Mouse (Mus musculus) MEL (cell line): ENCODE data around the gene Arl15. TPM values are rescaled to one million over a fixed set of nuclear protein-coding genes. Genes with fewer than 3 reads are reported as not detected.

Source experiments
- DNase-seq: peaks from one replicate; pipeline ENCODE4 v3.0.0; 2011; ENCODE audit warnings: low read depth, low spot score
- H3K27ac ChIP-seq: 2 replicates; pipeline ENCODE4 v1.5.1; 2012; ENCODE audit warnings: low read depth, mild to moderate bottlenecking, control low read depth, low read length, moderate library complexity; ENCODE audit not compliant: control insufficient read depth
- H3K27me3 ChIP-seq, 2 experiments: fragments of 150-350 bp in 1 of 2; sonication (generic) in 1 of 2; 2 replicates each; pipeline ENCODE4 v1.6.1; 2012; ENCODE audit warnings: low read length in 2 of 2, mild to moderate bottlenecking in 2 of 2, improper control_type of control experiment in 1 of 2, moderate library complexity in 1 of 2; ENCODE audit not compliant: insufficient read depth in 2 of 2, control insufficient read depth in 1 of 2
- H3K36me3 ChIP-seq, 2 experiments: 2 replicates each; pipeline ENCODE4 v1.6.1; 2012 to 2014; ENCODE audit warnings: low read length in 2 of 2, improper control_type of control experiment in 1 of 2, inconsistent platforms in 1 of 2, mild to moderate bottlenecking in 1 of 2; ENCODE audit not compliant: insufficient read depth in 2 of 2, control insufficient read depth in 1 of 2
- H3K4me1 ChIP-seq, 2 experiments: fragments of 150-350 bp in 1 of 2; sonication (generic) in 1 of 2; 2 replicates each; pipeline ENCODE4 v1.6.1; 2012; ENCODE audit warnings: low read length in 2 of 2, improper control_type of control experiment in 1 of 2, mild to moderate bottlenecking in 1 of 2; ENCODE audit not compliant: insufficient read depth in 2 of 2, control insufficient read depth in 1 of 2
- H3K4me3 ChIP-seq, 2 experiments: fragments of 150-350 bp in 1 of 2; sonication (generic) in 1 of 2; 2 replicates each; pipeline ENCODE4 v1.5.1; 2012; ENCODE audit warnings: low read depth in 2 of 2, low read length in 2 of 2, mild to moderate bottlenecking in 2 of 2, moderate library complexity in 2 of 2, control low read depth in 1 of 2, improper control_type of control experiment in 1 of 2; ENCODE audit not compliant: control insufficient read depth in 1 of 2, insufficient read depth in 1 of 2
- H3K79me2 ChIP-seq: 2 replicates; pipeline ENCODE4 v1.6.1; 2012; ENCODE audit warnings: mild to moderate bottlenecking, low read length, moderate library complexity; ENCODE audit not compliant: control insufficient read depth, poor library complexity, insufficient read depth
- H3K9ac ChIP-seq: 2 replicates; pipeline ENCODE4 v1.6.1; 2012; ENCODE audit warnings: low read depth, mild to moderate bottlenecking, control low read depth, low read length, moderate library complexity; ENCODE audit not compliant: control insufficient read depth, poor library complexity, severe bottlenecking
- H3K9me3 ChIP-seq: fragments of 150-350 bp; sonication (generic); replicated peaks from 2 replicates; pipeline ENCODE4 v1.6.1; 2012; ENCODE audit warnings: mild to moderate bottlenecking, low read length, improper control_type of control experiment, moderate library complexity; ENCODE audit not compliant: insufficient read depth
- CHD1 ChIP-seq: IDR thresholded peaks from 2 replicates; pipeline ENCODE4 v1.6.1; 2012; ENCODE audit warnings: low read depth, mild to moderate bottlenecking, inconsistent platforms, low read length, improper control_type of control experiment
- CHD2 ChIP-seq: IDR thresholded peaks from 2 replicates; pipeline ENCODE4 v1.6.1; 2011; ENCODE audit warnings: low read length, improper control_type of control experiment
- CTCF ChIP-seq, 3 experiments: IDR thresholded peaks in 2 of 3; conservative IDR thresholded peaks in 1 of 3; 2 replicates each; pipeline ENCODE4 v1.5.1; 2011 to 2012; ENCODE audit warnings: low read length in 3 of 3, low read depth in 2 of 3, mild to moderate bottlenecking in 2 of 3, improper control_type of control experiment in 1 of 3, inconsistent platforms in 1 of 3, mixed read lengths in 1 of 3, moderate library complexity in 1 of 3; ENCODE audit not compliant: control insufficient read depth in 1 of 3, insufficient read depth in 1 of 3, poor library complexity in 1 of 3, severe bottlenecking in 1 of 3
- E2F4 ChIP-seq: IDR thresholded peaks from 2 replicates; pipeline ENCODE4 v1.6.1; 2011; ENCODE audit warnings: low read depth, low read length, improper control_type of control experiment, borderline replicate concordance
- ELF1 ChIP-seq: IDR thresholded peaks from 2 replicates; pipeline ENCODE4 v1.6.1; 2014; ENCODE audit warnings: low read depth, mild to moderate bottlenecking, inconsistent platforms, low read length, improper control_type of control experiment, moderate library complexity
- GABPA ChIP-seq: IDR thresholded peaks from 2 replicates; pipeline ENCODE4 v1.6.1; 2012; ENCODE audit warnings: low read depth, mild to moderate bottlenecking, inconsistent platforms, low read length, improper control_type of control experiment, moderate library complexity
- GATA1 ChIP-seq: IDR thresholded peaks from 2 replicates; pipeline ENCODE4 v1.6.1; 2011; ENCODE audit warnings: low read depth, low read length, improper control_type of control experiment
- JUND ChIP-seq: IDR thresholded peaks from 2 replicates; pipeline ENCODE4 v1.6.1; 2011; ENCODE audit warnings: low read depth, mild to moderate bottlenecking, improper control_type of control experiment, low read length
- KAT2A ChIP-seq: conservative IDR thresholded peaks from 2 replicates; pipeline ENCODE4 v1.6.1; 2012; ENCODE audit warnings: low read depth, low read length, improper control_type of control experiment, inconsistent platforms
- MAFK ChIP-seq: IDR thresholded peaks from 2 replicates; pipeline ENCODE4 v1.6.1; 2011; ENCODE audit warnings: low read depth, mild to moderate bottlenecking, low read length, improper control_type of control experiment, borderline replicate concordance
- MAX ChIP-seq: IDR thresholded peaks from 2 replicates; pipeline ENCODE4 v1.6.1; 2011; ENCODE audit warnings: low read length, improper control_type of control experiment
- MYB ChIP-seq: IDR thresholded peaks from 2 replicates; pipeline ENCODE4 v1.6.1; 2011; ENCODE audit warnings: mild to moderate bottlenecking, low read depth, low read length, improper control_type of control experiment
- NELFE ChIP-seq: IDR thresholded peaks from 2 replicates; pipeline ENCODE4 v1.6.1; 2011; ENCODE audit warnings: low read depth, low read length, improper control_type of control experiment
- POLR2AphosphoS2 ChIP-seq: IDR thresholded peaks from 2 replicates; pipeline ENCODE4 v1.6.1; 2011; ENCODE audit warnings: low read length, improper control_type of control experiment
- RCOR1 ChIP-seq: IDR thresholded peaks from 2 replicates; pipeline ENCODE4 v1.6.1; 2012; ENCODE audit warnings: low read depth, mild to moderate bottlenecking, inconsistent platforms, low read length, improper control_type of control experiment
- TAL1 ChIP-seq: IDR thresholded peaks from 2 replicates; pipeline ENCODE4 v1.6.1; 2012; ENCODE audit warnings: mild to moderate bottlenecking, inconsistent platforms, low read length, moderate library complexity, mixed read lengths
- TBP ChIP-seq: IDR thresholded peaks from 2 replicates; pipeline ENCODE4 v1.8.0; 2011; ENCODE audit warnings: low read depth, low read length, improper control_type of control experiment
- TCF12 ChIP-seq: IDR thresholded peaks from 2 replicates; pipeline ENCODE4 v1.6.1; 2014; ENCODE audit warnings: low read depth, mild to moderate bottlenecking, inconsistent platforms, low read length, improper control_type of control experiment, moderate library complexity
- UBTF ChIP-seq: IDR thresholded peaks from 2 replicates; pipeline ENCODE4 v1.6.1; 2012; ENCODE audit warnings: low read depth, mild to moderate bottlenecking, inconsistent platforms, low read length, improper control_type of control experiment, moderate library complexity, borderline replicate concordance; ENCODE audit not compliant: insufficient read depth
- USF1 ChIP-seq: IDR thresholded peaks from 2 replicates; pipeline ENCODE4 v1.6.1; 2014; ENCODE audit warnings: low read depth, mild to moderate bottlenecking, inconsistent platforms, low read length, improper control_type of control experiment, moderate library complexity
- USF2 ChIP-seq, 2 experiments: IDR thresholded peaks; 2 replicates each; pipeline ENCODE4 v1.6.1; 2011 to 2012; ENCODE audit warnings: improper control_type of control experiment in 2 of 2, low read length in 2 of 2, borderline replicate concordance in 1 of 2, inconsistent platforms in 1 of 2, low read depth in 1 of 2, mild to moderate bottlenecking in 1 of 2; ENCODE audit not compliant: insufficient read depth in 1 of 2
- ZC3H11A ChIP-seq: IDR thresholded peaks from 2 replicates; pipeline ENCODE4 v1.6.1; 2012; ENCODE audit warnings: low read depth, mild to moderate bottlenecking, inconsistent platforms, low read length, improper control_type of control experiment
- ZMIZ1 ChIP-seq: IDR thresholded peaks from 2 replicates; pipeline ENCODE4 v1.6.1; 2012; ENCODE audit warnings: low read depth, mild to moderate bottlenecking, inconsistent platforms, low read length, improper control_type of control experiment, moderate library complexity
- polyA plus RNA-seq, 2 experiments: library from polyadenylated mRNA; stranded (reverse) in 1 of 2; unstranded in 1 of 2; fragments of >175 nt in 1 of 2; fragments of >200 nt in 1 of 2; gene quantifications; 2 replicates each; pipeline versions ENCODE4 v1.2.1 to v1.2.4; 2012; ENCODE audit warnings: low replicate concordance in 2 of 2, low read depth in 1 of 2; ENCODE audit not compliant: insufficient read length in 2 of 2, insufficient read depth in 1 of 2, missing spikeins in 1 of 2
- total RNA-seq: library from RNA; depleted of rRNA; stranded (reverse); fragments of 300-350 nt; gene quantifications from 2 replicates; pipeline ENCODE4 v1.2.3, GENCODE M21; 2012

The Arl15 gene
- total and polyA plus RNA-seq, 3 experiments = 3.6 to 5.8 TPM; not detected in 1

- TF ChIP-seq NELFE (no peak), USF2 (IDR thresholded peaks at IDR 0.05; ENCODE audit: borderline replicate concordance in 1 of 2, insufficient read depth in 1 of 2, low read depth in 1 of 2, low read length in 2 of 2) (no peak), RCOR1 (no peak), GATA1 (no peak), POLR2AphosphoS2 (no peak), UBTF (no peak), USF1 (no peak), ZC3H11A (no peak), CTCF (IDR thresholded peaks at IDR 0.05 in 2 of 3, conservative IDR thresholded peaks at IDR 0.05 in 1 of 3; ENCODE audit: control insufficient read depth in 1 of 3, insufficient read depth in 1 of 3, low read depth in 2 of 3, low read length in 3 of 3, poor library complexity in 1 of 3, severe bottlenecking in 1 of 3) (no peak), CHD2 (no peak), JUND (no peak), CHD1 (no peak)
- Histone ChIP-seq H3K79me2 (peaks cover 5% of the 10 kb centered on the region; the same call in 1 of the 2 replicates), H3K4me1 (peaks cover 16 to 41% of the 10 kb centered on the region in 2 experiments), H3K4me3 (peak overlapping the region; percentile 49 to 52), H3K36me3 (peaks cover 0 to 37% of the 10 kb centered on the region in 2 experiments; a peak in 2 of 4 replicates), H3K27ac (peak overlapping the region; percentile 92), H3K27me3 (no peaks in the 10 kb centered on the region), H3K9ac (peak overlapping the region; percentile 59), H3K9me3 (no peaks in the 10 kb centered on the region)
- DNase-seq = peak; percentile 12
These were observed 22.1 kb downstream of the Arl15 start for GRCm38 (mm10) chr13:113816421-113816810.

GRCm38 (mm10) chr13:113819006-113819405 lies 24.7 kb downstream of the Arl15 start:
- TF ChIP-seq MYB = no peak
- TF ChIP-seq ELF1 = no peak
- TF ChIP-seq TBP = no peak
- no peak for TF ChIP-seq GABPA
- no peak for TF ChIP-seq ZC3H11A
- TF ChIP-seq RCOR1 = no peak
- no peak for TF ChIP-seq MAFK
- no peak for TF ChIP-seq KAT2A
- TF ChIP-seq NELFE = no peak
- TF ChIP-seq MAX = no peak
- TF ChIP-seq E2F4 = no peak
- no peak for TF ChIP-seq TCF12
- no peak for TF ChIP-seq CHD2
- no peak for TF ChIP-seq ZMIZ1
- TF ChIP-seq TAL1 = no peak
- TF ChIP-seq, all 39 proteins: peak for 0
- peaks cover 16 to 28% of the 10 kb centered on the region in 2 experiments for H3K4me1 ChIP-seq
- H3K9ac ChIP-seq = no peak overlapping the region
- H3K36me3 ChIP-seq = peaks cover 0 to 27% of the 10 kb centered on the region in 2 experiments; a peak in 2 of 4 replicates
- DNase-seq = no peak
- H3K27ac ChIP-seq = no peak overlapping the region
- peaks cover 5% of the 10 kb centered on the region; the same call in 1 of the 2 replicates for H3K79me2 ChIP-seq
- H3K4me3 ChIP-seq = no peak overlapping the region
- no peaks in the 10 kb centered on the region for H3K9me3 ChIP-seq
- H3K27me3 ChIP-seq = no peaks in the 10 kb centered on the region
